Comparison of ENCODE assay signal across 8 mouse cellular contexts in the genomic region with DNA sequence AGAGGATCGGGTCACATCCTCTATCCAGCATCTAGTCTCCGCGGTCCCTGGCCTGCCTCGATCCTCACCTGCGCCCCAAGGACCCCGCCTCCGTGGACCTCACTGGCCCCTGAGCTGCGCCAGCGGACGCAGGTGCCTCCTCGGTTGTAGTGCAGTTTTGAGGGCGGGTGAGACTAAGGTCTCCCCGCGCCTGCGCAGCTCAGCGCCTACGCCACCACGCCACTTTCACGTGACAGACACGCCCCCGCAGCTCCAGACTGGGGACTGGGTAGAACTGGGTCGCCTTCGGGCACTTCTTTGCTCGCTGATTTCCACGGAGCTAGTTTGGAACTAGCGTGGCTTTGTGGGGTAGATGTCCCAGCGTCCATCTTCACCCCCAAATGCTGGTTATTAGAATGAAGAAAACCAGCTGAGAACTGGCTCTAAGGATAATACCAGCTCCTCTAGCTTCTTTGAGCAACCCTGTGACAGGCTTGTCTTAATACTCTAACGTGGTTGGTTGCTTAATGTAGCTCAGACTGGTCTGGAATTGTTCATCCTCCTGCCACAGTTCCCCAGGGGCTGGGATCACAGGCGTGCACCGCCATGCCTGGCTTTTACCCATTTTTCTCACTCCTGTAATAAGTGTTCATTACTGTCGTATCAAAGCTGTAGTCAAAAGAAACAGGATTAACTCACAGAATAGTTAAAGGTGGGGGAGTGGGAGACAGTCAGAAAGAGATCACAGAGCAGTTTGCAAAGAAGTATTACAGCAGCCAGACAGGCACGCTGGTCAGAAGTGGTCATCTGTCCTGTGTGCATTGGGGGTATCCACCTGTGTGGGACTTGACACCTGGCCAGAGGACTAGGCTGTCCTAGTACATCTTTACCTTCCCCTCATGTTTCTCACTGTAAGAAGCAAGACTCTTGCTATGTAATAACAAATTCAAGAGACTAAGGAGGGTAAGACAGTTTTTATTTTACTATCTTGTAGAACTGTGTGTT. TPM values are rescaled to one million over a fixed set of nuclear protein-coding genes. Genes with fewer than 3 reads are reported as not detected.
DNase-seq lines count a peak whose midpoint lies in the region; TF ChIP-seq lines count a peak whose summit lies in the region.

A gene (minus strand): TSS at position 159 of the 984 bp plus-strand sequence.

- H3K4me3 ChIP-seq in left cerebral cortex, adult 2 months: peak within 1 kb of the TSS; percentile 84
- H3K4me3 ChIP-seq in macrophage (ENCODE audit: inconsistent target): peak within 1 kb of the TSS; percentile 47

- no peaks in the 10 kb centered on the region for H3K36me3 ChIP-seq in macrophage (ENCODE audit: inconsistent target)

- intact Hi-C loops in left cerebral cortex, adult 2 months (cut with DNase I): no loop called here

- H3K79me2 ChIP-seq in macrophage (ENCODE audit: inconsistent target): no peaks in the 10 kb centered on the region

- no peak; the same call in 1 of the 2 replicates for TF ChIP-seq CTCF in left cerebral cortex, adult 2 months (IDR thresholded peaks at IDR 0.05)

- WGBS in macrophage (ENCODE audit: missing documents): 7% methylated on average over 29 of the region's 32 CpGs

- H3K27ac ChIP-seq in left cerebral cortex, adult 2 months: peak within 1 kb of the TSS; percentile 90
- H3K27ac ChIP-seq in macrophage: peak within 1 kb of the TSS; percentile 24; the same call in 1 of the 2 replicates

- DNase-seq in adrenal gland, adult (ENCODE audit: inconsistent age in 2 of 2, low spot score in 1 of 2): peak; percentile 92 to 96
- peak; percentile 96 for DNase-seq in embryo, embryonic 10 days (ENCODE audit: low spot score)
- DNase-seq in gastrocnemius, postnatal 10 days: peak; percentile 79
- DNase-seq in hindlimb bud, embryonic 11.5 days (ENCODE audit: extremely low spot score, low read depth, low spot score): peak; percentile 61
- peak; percentile 93 to 94 for DNase-seq in left cerebral cortex, adult 2 months (ENCODE audit: extremely low spot score in 1 of 2, low spot score in 2 of 2)
- peak; percentile 81 for DNase-seq in retina, postnatal 7 days (ENCODE audit: low read depth, low spot score)
- peak; percentile 80 to 82 for DNase-seq in urinary bladder, adult 18-20 months (ENCODE audit: low spot score in 2 of 2)

RNA-seq across cellular contexts. Expression of the gene that starts here (rescaled TPM):
- 10 to 100 TPM in 1 of 2 experiments, 1 to 10 TPM in 1; 7.2 to 11.0 TPM for total RNA-seq in gastrocnemius, postnatal 10 days (2021)
- total RNA-seq in left cerebral cortex, adult 2 months (2021): 100 to 1,000 TPM; 106 to 123 TPM
- total RNA-seq in macrophage (2018; cell fraction: chromatin; rRNA removed): 10 to 100 TPM in 2 of 26 experiments, 1 to 10 TPM in 24; 1.2 to 11.1 (median 3.7) TPM
- 10 to 100 TPM; 12.5 to 33.7 (median 20.3) TPM for total RNA-seq in macrophage (2018; cell fraction: cytosol; rRNA removed)
- 10 to 100 TPM in 15 of 26 experiments, 1 to 10 TPM in 11; 5.6 to 22.4 (median 11.0) TPM for total RNA-seq in macrophage (2018; cell fraction: nucleus; rRNA removed)
- 20.9 to 32.3 TPM (median 29.6 TPM) in 3 replicates for polyA plus RNA-seq in macrophage (2018)

Comparison
In these comparisons a context has a peak if more than half of its experiments do, and no peak if none do; other contexts are left out.
1. Peak in every context shown above with its lines: DNase-seq, H3K4me3 ChIP-seq and H3K27ac ChIP-seq.
2. RNA of the gene that starts here (total RNA-seq): 106 to 123 TPM in left cerebral cortex, adult 2 months; 7.2 to 11.0 TPM in gastrocnemius, postnatal 10 days; every median in the first group is over 4 times any median in the second.